Mouse (Mus musculus) adrenal gland, adult 18-20 months (tissue): ENCODE data around the gene Zap70. TPM values are rescaled to one million over a fixed set of nuclear protein-coding genes. Genes with fewer than 3 reads are reported as not detected.
"Not testable (repeated sequence)": the region's sequence is repeated elsewhere in the genome, so short reads cannot be mapped to it uniquely, and the experiment has no call there.

Experiments
- DNase-seq, 2 experiments: peaks; one replicate each; pipeline ENCODE4 v3.0.0; 2021 to 2022; ENCODE audit warnings: low spot score in 2 of 2
- total RNA-seq, 2 experiments: library from RNA; stranded (reverse); gene quantifications; 1 replicate in 1 of 2; 2 replicates in 1 of 2; pipeline ENCODE4 v1.2.3; 2021

The Zap70 gene
- total RNA-seq, 2 experiments from 2014 or later, result 0.66 to 0.77 TPM

- not testable (repeated sequence) for DNase-seq
Measured at GRCm38 (mm10) chr1:36821918-36822317, 60.3 kb downstream of the Zap70 start.

GRCm38 (mm10) chr1:36824356-36824755 is 62.8 kb downstream of the Zap70 start:
- DNase-seq, result no peak

GRCm38 (mm10) chr1:36830913-36831866 is 69.6 kb downstream of the Zap70 start:
- no peak for DNase-seq

Other genes starting within 250 kb of the Zap70 start
- gene Cnnm3, start 249.9 kb upstream of the Zap70 start, total RNA-seq, result 10 to 100 TPM; 20.8 to 28.9 TPM
- gene Ankrd23, start 224.9 kb upstream of the Zap70 start, total RNA-seq, result 10 to 100 TPM; 10.3 to 10.6 TPM
- not detected for gene Gm42417, start 222.4 kb upstream of the Zap70 start, total RNA-seq
- 10 to 100 TPM; 11.0 to 11.1 TPM for gene Ankrd39, start 214.4 kb upstream of the Zap70 start, total RNA-seq
- gene Sema4c, start 203.4 kb upstream of the Zap70 start, total RNA-seq, result 10 to 100 TPM; 13.7 to 15.8 TPM
- gene Fam178b, start 78.6 kb upstream of the Zap70 start, total RNA-seq, result 1 to 10 TPM in 1 of 2 experiments, not detected in 1; 1.0 TPM
- 1,000 to 10,000 TPM in 1 of 2 experiments, 100 to 1,000 TPM in 1; 940 to 1,277 TPM for gene Cox5b, start 70.3 kb upstream of the Zap70 start, total RNA-seq
- gene 4933424G06Rik, start 51.6 kb upstream of the Zap70 start, total RNA-seq, result not detected
- gene Actr1b, start 47.4 kb upstream of the Zap70 start, total RNA-seq, result 100 to 1,000 TPM; 113 to 143 TPM
- gene Tmem131, start 181.9 kb downstream of the Zap70 start, total RNA-seq, result 10 to 100 TPM; 37.2 to 44.1 TPM